Mouse (Mus musculus) lung, postnatal 14 days (tissue): ENCODE measurements around the gene Tex28.
"Not testable (repeated sequence)": the region's sequence is repeated elsewhere in the genome, so short reads cannot be mapped to it uniquely, and the experiment has no call there.

ENCODE experiments used
- DNase-seq: peaks from one replicate; pipeline ENCODE4 v3.0.0; 2021

Tex28 gene

DNA sequence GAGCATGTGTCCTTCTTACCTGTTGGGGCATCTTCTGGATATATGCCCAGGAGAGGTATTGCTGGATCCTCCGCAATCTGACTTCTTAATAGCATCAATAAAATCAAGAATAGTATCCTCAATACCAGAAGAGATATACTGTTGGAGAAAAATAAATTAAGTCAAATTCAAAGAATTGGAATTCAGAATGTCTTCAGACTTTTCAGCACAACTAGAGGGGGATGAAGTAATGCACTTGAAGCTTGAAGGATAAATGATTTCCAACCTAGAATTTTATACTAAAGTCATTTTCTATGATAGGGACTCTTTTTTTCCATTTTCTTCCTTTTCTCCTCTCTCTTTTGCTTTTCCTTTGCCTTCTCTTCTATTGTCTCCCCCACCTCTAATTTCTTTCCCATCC, at the start of gene Tex28:
Tex28 (minus strand) TSS at position 101 of the 400 bp plus-strand sequence.
- no peak for DNase-seq

DNA sequence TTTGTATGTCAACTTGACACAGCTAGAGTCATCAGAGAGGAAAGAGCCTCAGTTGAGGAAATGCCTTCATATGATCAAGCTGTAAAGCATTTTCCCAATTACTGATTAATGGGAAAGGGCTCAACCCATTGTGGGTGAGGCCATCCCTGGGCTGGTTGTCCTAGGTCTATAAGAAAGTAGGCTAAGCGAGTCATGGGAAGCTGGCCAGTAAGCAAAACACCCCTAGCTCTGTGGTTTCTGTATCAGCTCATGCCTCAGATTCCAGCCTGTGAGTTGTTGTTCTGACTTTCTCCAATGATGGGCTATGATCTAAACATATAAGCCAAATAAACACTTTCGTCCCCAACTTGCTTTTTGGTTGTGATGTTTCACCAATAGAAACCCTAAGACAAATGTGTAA, 35.9 kb upstream of the Tex28 start:
- no peak for DNase-seq

DNA sequence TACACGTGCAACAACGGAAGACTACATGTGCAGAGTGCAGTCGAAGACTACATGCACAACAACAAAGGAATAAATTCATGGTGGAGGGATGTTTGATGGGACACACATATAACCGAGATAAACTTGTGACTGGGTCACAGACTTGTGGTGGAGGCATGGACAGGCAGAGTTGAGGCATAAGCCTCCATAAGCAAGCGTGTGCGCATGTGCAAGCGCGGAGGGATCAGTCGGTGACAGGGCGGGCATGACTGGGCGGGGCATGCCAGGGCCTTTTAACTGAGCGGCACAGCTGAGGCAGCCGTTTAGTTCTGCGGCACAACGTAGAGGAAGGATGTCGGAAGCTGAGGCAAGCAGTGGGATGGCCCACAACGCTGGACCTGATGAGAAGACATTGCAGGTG, 9.3 kb upstream of the Tex28 start, which contains the start of gene Tktl1:
Tktl1 (plus strand) TSS at position 301 of the 400 bp plus-strand sequence.
- DNase-seq = no peak

DNA sequence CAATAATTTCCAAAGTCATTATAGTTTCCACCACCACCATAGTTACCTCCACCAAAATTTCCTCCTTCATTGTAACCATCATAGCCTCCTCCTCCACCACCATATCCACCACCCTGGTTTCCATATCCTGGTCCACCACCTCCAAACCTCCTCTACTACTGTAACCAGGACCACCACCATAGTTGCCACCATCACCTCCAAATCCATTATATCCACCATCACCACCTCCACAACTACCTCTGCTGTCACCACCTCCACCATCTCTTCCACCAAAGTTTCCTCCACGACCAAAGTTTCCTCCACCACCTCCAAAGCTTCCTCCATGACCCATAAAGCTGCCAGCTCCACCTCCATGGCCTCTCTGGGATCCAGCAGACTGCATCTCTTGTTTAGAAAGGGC, 32.4 kb downstream of the Tex28 start, which contains the start of gene Mecp2:
Mecp2 (minus strand) TSS at position 101 of the 400 bp plus-strand sequence.
- DNase-seq = not testable (repeated sequence)

DNA sequence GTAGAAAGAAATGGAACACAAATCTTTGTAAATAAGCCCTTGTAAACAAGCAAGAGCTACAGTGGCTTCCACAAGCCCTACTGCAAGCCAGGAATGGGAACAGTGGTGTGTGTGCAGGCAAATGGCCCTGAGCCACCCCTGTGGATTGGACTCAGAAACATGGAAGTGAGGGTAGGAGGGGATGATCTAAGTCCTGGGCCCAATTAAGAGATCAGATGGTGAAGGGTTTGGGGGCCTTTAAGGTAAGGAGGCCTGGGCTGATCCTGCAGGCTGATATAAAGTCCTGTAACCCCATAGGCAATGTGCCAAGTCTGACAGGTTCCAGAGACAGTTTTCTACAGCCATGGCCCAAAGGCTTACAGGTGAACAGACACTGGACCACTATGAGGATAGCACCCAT, 40.5 kb downstream of the Tex28 start, which contains the start of gene Opn1mw:
Opn1mw (plus strand) TSS at position 301 of the 400 bp plus-strand sequence.
- no peak for DNase-seq

DNA sequence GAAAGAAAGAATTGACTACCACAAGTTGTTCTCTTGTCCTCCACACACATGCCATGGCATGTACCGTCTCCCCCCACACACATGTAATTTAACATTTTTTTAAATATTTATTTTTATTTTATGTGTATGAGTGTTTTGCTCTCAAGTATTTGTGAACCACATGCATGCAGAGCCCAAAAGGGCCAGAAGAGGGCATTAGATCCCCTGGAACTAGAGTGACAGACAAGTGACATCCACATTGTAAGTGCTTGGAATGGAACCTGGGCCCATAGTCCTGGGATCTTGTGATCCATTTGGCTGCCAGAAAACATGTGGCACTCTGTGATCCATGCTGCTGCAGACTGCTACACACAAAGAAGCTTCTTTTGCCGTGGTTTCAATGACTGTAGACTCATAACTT, 42.7 kb downstream of the Tex28 start:
- peak; percentile 18 for DNase-seq

DNA sequence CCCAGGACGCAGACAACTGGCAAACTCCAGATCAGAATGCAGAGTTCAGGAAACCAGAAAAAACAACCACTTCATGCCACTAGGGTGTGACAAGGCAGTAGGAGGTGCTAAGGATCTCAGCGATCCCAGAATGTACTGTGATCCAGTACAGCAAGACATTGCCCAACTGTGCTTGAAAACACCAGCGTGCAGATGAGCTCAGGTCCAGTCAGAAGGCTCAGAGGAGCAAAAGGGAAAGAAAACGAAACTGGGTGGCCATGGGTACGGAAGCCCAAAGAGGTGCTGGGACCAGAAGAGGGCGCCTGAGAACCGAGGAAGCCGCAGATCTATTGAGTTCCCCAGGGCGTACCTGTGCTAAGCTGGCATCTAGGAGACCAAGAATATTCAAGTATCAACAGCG, 52.1 kb downstream of the Tex28 start:
- DNase-seq = peak; percentile 75

DNA sequence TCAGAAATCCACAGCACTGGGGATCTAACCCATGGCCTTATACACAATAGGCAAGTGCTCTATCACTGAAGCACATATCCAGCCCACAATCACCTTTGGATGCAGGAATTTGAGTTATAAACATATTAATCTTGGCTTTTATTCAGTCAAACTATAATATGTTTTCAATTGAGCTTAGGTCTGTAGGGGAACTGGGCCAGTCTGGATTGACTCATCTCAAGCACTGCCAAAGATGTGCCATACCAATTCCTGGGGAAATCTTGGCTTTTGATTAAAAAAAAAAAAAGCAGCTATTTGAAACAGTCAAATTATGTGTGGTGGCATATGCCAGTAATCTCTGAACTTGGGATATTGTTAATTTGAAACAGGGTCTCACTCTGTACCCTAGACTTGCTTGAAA, 53.6 kb downstream of the Tex28 start:
- no peak for DNase-seq

DNA sequence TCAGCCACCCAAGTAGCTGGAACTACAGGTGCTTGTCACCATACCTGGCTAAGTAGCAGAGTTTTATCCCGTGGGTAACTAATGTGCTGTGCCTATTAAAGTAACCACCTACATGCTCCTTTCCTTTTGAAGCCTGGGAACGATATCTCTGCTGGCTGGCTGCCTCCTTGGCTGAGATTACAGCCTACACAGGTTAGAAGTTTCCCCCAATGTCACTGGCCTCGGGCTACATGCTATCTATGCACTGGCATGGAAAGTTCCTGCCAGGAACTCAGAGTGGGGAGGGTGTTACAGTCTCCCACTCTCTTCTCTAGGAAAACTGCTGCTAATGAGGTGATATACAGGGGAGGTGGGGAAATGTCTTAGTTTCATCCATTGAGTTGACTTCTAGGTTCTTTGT, 58.9 kb downstream of the Tex28 start:
- DNase-seq = no peak

DNA sequence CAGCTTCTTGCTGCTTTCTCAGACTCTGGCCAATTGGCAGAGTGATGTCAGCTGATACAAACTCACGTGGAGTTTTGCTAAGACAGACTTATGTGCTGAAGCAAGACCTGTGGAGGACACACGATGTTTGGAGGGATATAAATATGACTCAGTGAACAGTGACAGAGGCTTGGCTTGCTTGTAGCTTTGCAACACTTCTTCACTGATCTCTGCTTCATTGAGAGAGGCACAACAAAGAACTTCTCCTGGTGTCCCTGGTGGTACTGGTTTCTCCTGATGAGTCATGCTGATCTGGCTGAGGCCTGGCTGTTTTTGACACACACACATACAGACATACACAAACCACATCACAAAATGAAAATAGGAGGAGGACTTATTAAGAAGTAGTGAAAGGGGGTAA, 61.7 kb downstream of the Tex28 start:
- no peak for DNase-seq

DNA sequence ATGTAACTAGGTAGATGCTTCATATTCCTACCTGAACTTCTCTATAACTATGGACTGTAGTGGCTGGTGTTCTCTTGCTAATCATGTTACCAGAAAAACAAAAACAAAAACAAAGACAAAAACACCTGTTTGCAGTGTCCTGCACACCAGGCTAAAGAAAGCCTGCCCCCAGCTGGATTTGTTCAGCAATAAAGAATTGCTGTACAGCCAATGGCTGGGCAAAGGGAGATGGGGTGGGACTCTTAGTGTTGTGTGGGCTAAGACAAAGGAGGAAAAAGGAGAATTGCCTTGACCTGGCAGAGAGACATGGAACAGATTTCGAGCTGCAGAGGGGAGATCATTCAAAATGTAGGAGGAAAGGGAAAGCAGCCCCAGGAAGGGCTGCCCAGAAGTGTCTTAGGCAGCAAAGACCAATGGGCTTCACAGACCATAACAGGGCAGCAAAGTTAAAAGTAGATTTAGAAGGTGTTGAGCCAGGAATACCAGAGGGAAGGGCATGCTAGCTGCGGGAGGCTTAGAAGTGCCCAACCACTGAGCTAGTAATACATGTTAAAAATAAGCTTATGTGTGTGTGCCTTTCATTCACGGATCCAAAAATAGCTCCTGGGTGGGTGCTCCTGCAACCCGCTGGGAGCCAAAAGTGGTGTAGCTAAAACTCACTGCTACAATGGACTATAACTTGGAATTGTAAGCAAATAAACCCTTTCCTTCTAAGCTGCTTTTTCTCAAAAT, 64.0 kb downstream of the Tex28 start:
- peak; percentile 1 for DNase-seq
